Mouse (Mus musculus) erythroid progenitor cell, adult 5-6 weeks (primary cell): ENCODE results near the gene Serpine2. TPM values are rescaled to one million over a fixed set of nuclear protein-coding genes. Genes with fewer than 3 reads are reported as not detected.

Source experiments
- ATAC-seq: replicated peaks from 2 replicates; pipeline ENCODE4 v1.8.0; 2016; ENCODE audit warnings: moderate number of reproducible peaks, mild to moderate bottlenecking, moderate TSS enrichment, inconsistent platforms; ENCODE audit not compliant: poor library complexity, low FRiP score, severe bottlenecking
- total RNA-seq, 2 experiments: library from RNA; stranded (forward) in 1 of 2; stranded (reverse) in 1 of 2; fragments of 150-400 nt in 1 of 2; fragments of 186-747, 209-891 nt in 1 of 2; gene quantifications; 2 replicates each; pipeline versions ENCODE4 v1.2.3 to v1.2.4; 2015 to 2017; ENCODE audit warnings: low replicate concordance in 2 of 2

The Serpine2 gene
- total RNA-seq, 2 experiments from 2014 or later, result 7.4 to 9.6 TPM

DNA sequence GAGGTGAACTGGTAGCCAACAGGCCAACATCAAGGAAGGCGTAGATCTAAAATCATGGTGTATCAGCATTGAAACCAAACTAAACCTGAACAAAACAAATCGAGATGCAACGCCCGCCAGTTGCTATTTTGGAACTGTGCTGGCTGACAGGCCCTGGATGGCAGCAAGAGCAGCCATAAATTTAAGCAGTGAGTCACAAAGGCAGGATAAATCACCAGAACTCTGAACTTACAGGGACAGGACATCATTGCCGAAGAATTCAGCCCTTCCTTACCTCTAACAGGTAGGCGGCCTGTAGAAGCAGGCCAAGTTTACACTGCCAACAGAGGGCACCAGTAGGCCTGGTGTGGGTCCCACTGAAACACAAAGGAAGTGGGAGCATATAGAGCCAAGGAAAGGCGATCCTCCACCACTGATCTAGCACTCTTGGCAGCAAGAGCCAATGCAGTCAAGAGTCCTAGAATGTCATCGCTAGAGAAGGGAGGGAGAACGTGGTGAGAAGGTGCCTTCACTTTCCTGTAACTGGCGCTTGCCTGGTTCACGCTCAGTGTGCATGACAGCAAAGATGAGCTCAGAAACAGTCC, 41.6 kb downstream of the Serpine2 start:
- no peak for ATAC-seq

DNA sequence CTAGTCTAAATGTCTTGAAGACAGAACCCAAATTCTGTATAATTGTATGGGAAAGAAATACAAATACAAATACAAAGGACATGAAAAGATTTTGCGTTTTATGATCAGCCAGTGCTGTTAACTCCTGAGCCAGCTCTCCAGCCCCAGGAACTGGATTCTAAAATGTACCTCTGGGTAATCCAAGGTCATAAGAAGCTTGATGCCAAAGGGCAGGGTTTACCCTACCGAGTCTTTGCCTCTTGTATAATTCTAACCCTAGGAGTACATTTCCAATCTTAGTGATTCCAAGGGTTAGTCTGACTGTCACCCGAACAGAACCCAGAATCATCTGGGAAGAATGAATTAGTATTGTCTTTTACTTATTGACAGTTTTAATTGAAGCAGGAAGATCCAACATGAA, 45.5 kb downstream of the Serpine2 start:
- no peak for ATAC-seq

- no peak for ATAC-seq
Observed at GRCm38 (mm10) chr1:79809447-79809846, 51.5 kb downstream of the Serpine2 start.

- ATAC-seq, result no peak
Observed at GRCm38 (mm10) chr1:79806865-79807264, 54.1 kb downstream of the Serpine2 start.

DNA sequence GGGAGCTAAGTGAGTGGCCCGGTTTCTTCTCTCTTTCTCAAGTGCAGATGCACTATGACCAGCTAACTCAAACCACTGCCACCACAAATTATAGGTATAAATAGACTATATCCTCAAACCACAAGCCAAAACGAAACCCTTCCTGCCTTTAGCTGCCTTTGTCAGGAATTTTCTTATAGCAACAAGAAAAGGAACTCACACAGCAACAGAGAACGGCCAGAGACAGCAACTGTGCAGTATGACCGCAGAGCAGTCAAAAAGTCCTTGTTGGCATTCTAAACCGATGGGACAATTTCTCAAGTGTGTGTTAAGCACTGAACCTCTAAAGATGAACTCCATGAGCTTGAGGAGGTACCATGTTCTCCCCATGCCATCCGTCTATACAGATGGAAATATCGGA, 57.4 kb downstream of the Serpine2 start:
- ATAC-seq, result no peak

DNA sequence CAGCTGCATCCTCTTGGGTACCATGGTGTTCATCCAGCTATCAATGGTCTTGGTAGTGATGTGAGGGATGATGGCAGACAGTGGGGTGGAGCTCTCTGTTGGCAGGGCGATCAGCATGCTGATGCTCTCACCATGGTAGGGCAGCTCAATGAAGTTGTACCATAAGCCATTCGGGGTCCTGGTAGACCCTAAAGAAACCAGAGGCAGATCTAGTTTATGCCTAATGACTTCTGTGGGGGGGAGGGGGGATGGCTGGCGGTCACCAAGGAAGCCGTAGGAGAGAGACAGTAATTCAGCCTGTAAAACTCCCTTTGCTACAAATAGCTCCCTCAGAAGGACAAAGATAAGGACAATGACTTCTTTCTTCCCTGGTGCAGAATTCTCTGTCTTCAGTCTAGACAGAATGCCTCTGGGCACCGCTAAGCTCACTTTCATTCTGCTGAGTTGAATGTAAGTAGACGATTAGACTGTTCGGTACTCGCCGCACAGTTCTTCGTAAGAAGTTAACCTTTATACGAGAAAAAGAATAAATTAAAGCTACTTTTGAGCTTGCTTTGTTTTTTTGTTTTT, 58.0 kb downstream of the Serpine2 start:
- ATAC-seq, result no peak

DNA sequence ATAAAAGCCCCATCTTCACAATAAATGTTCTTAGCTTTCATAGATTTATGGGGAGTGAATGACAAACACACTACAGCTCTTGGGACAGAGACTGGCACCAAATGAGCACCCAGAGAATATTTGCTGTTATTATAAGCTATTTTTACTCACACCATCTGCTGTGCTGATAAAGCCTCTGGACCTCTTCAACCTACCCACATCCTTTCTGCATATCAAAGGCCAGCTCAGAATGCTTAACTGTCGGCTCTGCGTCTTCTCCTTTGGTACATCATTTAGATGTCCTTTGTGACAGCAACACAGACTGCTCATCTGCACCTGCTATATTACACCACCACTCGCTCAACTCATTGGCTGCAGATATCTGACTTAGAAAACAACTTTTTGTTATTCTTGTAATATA, 63.9 kb downstream of the Serpine2 start:
- ATAC-seq, result no peak

- no peak for ATAC-seq
Observed at GRCm38 (mm10) chr1:79786267-79786927, 74.6 kb downstream of the Serpine2 start.

GRCm38 (mm10) chr1:79782433-79782832, 78.5 kb downstream of the Serpine2 start:
- no peak for ATAC-seq

DNA sequence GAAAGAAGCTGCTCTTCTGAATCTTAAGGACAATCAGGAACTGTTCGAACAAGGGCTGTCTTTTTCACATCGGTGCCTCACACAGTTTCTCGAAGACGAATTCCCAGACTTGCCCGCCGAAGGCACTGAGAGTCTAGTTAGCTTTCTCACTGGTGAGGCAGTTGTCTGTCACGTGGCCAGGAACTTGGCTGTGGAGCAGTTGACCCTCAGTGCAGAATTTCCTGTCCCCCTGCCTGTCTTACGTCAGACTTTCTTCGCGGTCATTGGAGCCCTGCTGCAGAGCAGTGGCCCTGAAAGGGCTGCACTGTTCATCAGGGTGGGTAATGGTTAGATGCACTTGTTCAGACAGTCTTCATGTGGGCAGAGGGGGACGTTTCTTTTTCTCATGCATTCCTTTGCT, 83.0 kb downstream of the Serpine2 start:
- ATAC-seq, result no peak

- ATAC-seq, result peak; percentile 98
Observed at GRCm38 (mm10) chr1:79775927-79776458, 85.0 kb downstream of the Serpine2 start, which contains the start of the genes Mrpl44 and Wdfy1. TSS of gene Mrpl44 (plus strand) at chr1:79776018. TSS of gene Wdfy1 (minus strand) at chr1:79776143.

DNA sequence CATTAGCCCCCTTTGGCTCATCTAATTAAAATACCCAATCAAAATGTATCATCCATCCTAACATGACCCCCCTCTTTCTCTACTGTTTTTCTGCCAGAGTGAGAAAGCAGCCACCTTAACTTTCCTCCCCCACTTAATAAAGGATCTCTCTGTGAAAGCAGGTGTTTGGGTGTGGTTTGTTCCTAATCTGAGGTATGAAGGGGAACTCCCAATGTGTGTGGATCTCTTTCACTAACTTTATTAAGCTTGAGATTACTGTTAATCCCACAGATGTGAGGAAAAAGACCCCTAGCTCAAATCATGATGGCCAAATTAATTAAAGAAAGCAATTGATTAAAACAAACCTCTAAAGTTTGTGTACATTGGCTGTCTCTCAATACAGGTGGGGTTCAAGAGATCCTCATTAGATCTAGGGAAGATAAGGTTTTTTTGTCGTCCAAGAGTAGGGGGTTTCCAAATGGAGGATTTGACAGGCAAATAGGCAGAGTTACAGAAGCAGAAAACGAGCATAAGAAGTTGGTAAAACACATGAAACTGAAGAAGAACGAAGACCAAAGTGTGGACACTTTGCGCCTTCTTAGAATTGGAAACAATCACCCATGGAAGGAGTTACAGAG, 86.7 kb downstream of the Serpine2 start:
- ATAC-seq, result no peak

DNA sequence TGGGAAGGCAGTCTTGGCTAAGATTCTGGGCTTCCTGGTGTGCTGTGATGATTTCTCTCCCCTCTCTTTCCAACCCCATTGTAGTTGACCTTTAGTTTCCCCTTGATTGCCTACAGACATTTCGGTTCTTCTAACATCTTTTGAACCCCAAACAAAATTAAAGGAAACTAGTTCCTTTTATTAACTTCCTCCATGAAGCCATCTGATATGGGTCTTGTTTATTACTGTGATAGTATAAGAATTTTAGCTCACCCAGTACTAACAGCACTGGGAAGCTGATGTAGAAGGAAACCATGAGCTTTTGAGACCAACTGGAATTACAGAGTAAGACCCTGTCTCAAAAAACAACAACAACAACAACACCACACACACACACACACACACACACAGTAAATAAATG, 92.7 kb downstream of the Serpine2 start:
- ATAC-seq, result no peak

GRCm38 (mm10) chr1:79764483-79764882, 96.5 kb downstream of the Serpine2 start:
- no peak for ATAC-seq

GRCm38 (mm10) chr1:79764031-79764430, 96.9 kb downstream of the Serpine2 start:
- ATAC-seq, result no peak

DNA sequence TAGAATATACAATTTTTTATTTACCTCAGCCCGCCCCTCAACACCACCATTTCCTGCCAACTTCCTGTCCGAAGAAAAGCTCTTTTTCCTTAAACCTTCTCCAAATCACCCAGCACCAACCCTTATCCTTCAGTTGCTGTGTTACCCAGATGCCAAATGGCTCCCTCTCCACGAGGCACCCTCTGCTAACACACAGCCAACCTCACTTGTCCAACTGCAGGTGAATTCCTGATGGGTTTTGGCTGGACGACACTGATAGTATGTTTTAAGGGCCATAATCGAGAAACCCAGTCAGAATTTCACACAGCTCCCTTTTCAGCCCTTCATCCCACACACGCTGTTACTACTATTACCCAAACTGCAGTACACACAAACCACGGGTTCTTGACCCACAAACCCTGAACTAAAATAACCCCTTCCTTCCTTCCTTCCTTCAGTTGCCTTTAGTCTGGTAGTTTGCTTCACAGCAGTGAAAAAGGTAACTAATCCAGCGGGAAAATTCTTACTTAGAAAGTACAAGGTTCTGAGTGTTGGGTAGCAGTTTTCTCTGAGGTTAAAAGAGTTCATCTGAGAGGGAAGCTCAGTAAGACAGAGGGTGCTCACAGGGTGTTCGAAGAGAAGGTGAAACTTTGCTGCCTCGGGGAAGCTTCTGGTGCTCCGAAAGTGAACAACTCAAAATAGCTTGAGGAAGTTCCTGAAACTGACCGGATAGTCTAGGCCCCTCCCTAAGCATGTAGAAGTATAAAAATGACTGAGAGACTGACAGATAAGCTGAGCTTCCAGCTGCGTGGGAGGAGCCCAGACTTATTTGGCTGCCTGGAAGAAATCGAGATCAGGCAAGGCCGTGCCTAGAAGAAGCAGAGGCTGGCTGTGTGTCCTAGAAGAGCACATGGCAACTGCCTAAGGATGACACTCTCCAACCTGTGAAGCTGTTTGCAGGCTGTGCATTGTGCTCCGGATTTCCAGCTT, 98.4 kb downstream of the Serpine2 start:
- peak; percentile 76 for ATAC-seq

DNA sequence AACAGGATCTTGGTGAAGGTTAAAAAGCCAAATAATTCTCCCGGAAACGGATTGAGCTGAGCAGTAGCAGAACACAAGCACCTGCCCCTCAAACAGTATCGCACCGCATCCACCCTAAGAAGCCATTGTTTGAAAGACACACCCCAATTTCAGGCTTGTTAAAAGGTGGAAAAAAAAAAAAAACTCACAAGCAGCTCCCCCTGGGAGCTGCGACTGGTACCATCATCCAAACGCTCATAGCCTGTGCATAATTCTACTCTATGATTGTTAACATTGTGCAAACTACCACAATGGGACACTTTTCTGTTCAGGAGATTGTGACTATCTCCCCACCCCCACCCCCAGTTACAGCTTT, 99.1 kb downstream of the Serpine2 start:
- 0 out of 2 replicates have a peak, but pooled peaks have one; percentile 10 for ATAC-seq

DNA sequence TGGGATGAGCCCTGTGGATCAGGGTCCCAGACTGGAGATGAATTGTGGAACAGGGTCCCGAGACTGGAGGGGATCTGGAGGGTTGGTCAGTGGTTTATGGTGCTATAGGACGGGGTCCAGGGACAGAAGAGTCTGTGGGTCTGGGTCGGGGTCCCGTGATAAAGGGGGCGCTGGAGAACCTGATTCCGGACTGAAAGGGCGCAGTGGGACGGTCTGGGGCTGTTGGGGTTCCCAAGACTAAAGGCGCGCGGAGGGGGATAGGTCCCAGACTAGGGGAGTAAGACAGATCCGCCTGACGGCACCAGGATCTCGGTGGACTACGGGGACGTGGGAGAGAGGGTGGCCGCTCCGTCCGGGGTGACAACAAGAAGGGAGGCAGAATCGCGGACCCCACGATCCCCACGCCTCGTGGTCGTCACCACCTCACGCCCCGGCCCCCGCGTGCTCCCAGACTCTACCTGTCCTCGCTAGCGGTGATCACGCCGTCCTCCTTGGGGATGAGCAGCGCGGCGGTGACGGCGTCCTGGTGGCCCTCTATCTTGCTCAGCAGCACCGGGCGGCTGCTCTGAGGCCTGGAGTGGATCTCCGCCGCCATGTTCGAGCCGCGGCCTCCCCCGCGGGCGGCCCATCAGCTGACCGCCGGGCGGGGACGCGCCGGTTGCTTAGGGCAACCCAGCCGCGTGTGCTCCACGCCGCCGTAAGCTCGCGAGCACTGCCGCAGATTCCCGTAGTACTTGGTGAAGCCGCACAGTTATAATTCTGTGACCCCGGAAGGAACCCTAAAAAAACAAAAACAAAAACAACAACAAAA, 99.7 kb downstream of the Serpine2 start:
- peak; percentile 91 for ATAC-seq

- ATAC-seq, result peak; percentile 9; the same call in 1 of the 2 replicates
Observed at GRCm38 (mm10) chr1:79760656-79761055, 100.3 kb downstream of the Serpine2 start.
